Mouse (Mus musculus) heart, embryonic 15.5 days (tissue): Measurements from ENCODE around the gene Gm28047. TPM values are rescaled to one million over a fixed set of nuclear protein-coding genes. Genes with fewer than 3 reads are reported as not detected.

Experiments used
- ATAC-seq: fragments of 200-750 bp; cut with Nextera tagmentation; replicated peaks from 2 replicates; pipeline ENCODE4 v1.8.0; 2017; ENCODE audit warnings: low read depth, moderate TSS enrichment; ENCODE audit not compliant: insufficient number of reproducible peaks, insufficient read depth, low FRiP score
- H3K27ac ChIP-seq: fragments of 300-500 bp; sonication (generic); 2 replicates; pipeline ENCODE4 v1.5.1; 2015; ENCODE audit warnings: mild to moderate bottlenecking, inconsistent platforms
- H3K27me3 ChIP-seq: fragments of 300-500 bp; sonication (generic); 2 replicates; pipeline ENCODE4 v1.6.1; 2015; ENCODE audit warnings: inconsistent platforms
- H3K36me3 ChIP-seq: fragments of 300-500 bp; sonication (generic); 2 replicates; pipeline ENCODE4 v1.6.1; 2015; ENCODE audit warnings: mild to moderate bottlenecking, inconsistent platforms
- H3K4me1 ChIP-seq: fragments of 300-500 bp; sonication (generic); replicated peaks from 2 replicates; pipeline ENCODE4 v1.6.1; 2015; ENCODE audit warnings: inconsistent platforms
- H3K4me2 ChIP-seq: fragments of 300-500 bp; sonication (generic); 2 replicates; pipeline ENCODE4 v1.6.1; 2015; ENCODE audit warnings: inconsistent platforms, mild to moderate bottlenecking, moderate library complexity
- H3K4me3 ChIP-seq: fragments of 300-500 bp; sonication (generic); 2 replicates; pipeline ENCODE4 v1.5.1; 2015; ENCODE audit warnings: mild to moderate bottlenecking, inconsistent platforms
- H3K9ac ChIP-seq: fragments of 300-500 bp; sonication (generic); 2 replicates; pipeline ENCODE4 v1.6.1; 2015; ENCODE audit warnings: mild to moderate bottlenecking, inconsistent platforms
- H3K9me3 ChIP-seq: fragments of 300-500 bp; sonication (generic); replicated peaks from 2 replicates; pipeline ENCODE4 v1.6.1; 2016; ENCODE audit warnings: inconsistent platforms
- WGBS: fragments of 180-500 bp; shearing (Covaris S2); methylation state at CpG from one replicate; pipeline ENCODE4 v1.1.7; 2015; ENCODE audit warnings: mixed read lengths; 5-methylcytosine and 5-hydroxymethylcytosine counted together
- polyA plus RNA-seq: library from polyadenylated mRNA; unstranded; fragments of >200 nt; fragmentation: Nextera tagmentation; extraction: Ambion mirVana; gene quantifications from 2 replicates; pipeline ENCODE4 v1.2.1, GENCODE M21; 2015

The Gm28047 gene
- polyA plus RNA-seq, 1 experiment from 2014 or later = not detected

GRCm38 (mm10) chr15:102515261-102515660 is 109.6 kb downstream of the Gm28047 start:
- H3K4me2 ChIP-seq = no peak overlapping the region; the same call in 1 of the 2 replicates
- H3K27ac ChIP-seq = no peak overlapping the region
- peaks cover 38% of the 10 kb centered on the region for H3K4me1 ChIP-seq
- H3K4me3 ChIP-seq = no peak overlapping the region
- no peaks in the 10 kb centered on the region for H3K27me3 ChIP-seq
- no peaks in the 10 kb centered on the region for H3K9me3 ChIP-seq
- no peaks in the 10 kb centered on the region for H3K36me3 ChIP-seq
- no peak overlapping the region for H3K9ac ChIP-seq
- ATAC-seq = no peak
- WGBS = 89% methylated on average over 2 of the region's 2 CpGs

- Histone ChIP-seq H3K9ac (no peak overlapping the region), H3K36me3 (no peaks in the 10 kb centered on the region), H3K27ac (no peak overlapping the region), H3K9me3 (no peaks in the 10 kb centered on the region), H3K4me1 (peaks cover 36% of the 10 kb centered on the region), H3K4me2 (no peak overlapping the region), H3K4me3 (no peak overlapping the region), H3K27me3 (no peaks in the 10 kb centered on the region)
- no peak for ATAC-seq
- 83% methylated on average over 3 of the region's 3 CpGs for WGBS
Observed at GRCm38 (mm10) chr15:102513004-102513403, 111.9 kb downstream of the Gm28047 start.

GRCm38 (mm10) chr15:102512471-102512870 is 112.4 kb downstream of the Gm28047 start:
- H3K4me3 ChIP-seq = no peak overlapping the region
- H3K4me2 ChIP-seq = no peak overlapping the region
- H3K27ac ChIP-seq = no peak overlapping the region
- H3K4me1 ChIP-seq = peaks cover 36% of the 10 kb centered on the region
- no peak for ATAC-seq
- H3K9ac ChIP-seq = no peak overlapping the region
- H3K27me3 ChIP-seq = no peaks in the 10 kb centered on the region
- H3K9me3 ChIP-seq = no peaks in the 10 kb centered on the region
- no peaks in the 10 kb centered on the region for H3K36me3 ChIP-seq

DNA sequence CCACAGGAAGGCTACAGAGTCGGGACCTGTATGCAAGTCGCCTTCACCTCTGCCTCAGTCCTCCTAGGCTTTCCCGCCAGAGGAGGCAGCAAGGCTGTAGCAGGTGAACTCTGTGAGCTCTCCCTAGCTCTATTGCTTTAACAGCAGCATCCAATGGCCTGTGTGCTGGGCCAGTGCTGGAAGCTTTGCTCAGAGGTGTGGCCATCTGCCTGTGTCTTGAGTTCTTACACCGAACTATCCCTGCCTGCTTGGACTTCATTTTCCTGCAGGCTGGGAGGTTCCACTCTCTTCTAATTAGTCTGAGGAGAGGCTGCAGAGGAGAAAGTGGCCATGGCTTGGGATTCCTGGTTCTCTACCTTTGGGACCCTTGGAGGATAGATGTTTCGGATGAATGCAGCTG is 112.9 kb downstream of the Gm28047 start:
- WGBS = 44% methylated on average over 5 of the region's 5 CpGs
- Histone ChIP-seq H3K4me1 (peaks cover 36% of the 10 kb centered on the region), H3K27ac (no peak overlapping the region)

GRCm38 (mm10) chr15:102511285-102511833 is 113.5 kb downstream of the Gm28047 start:
- peak overlapping the region; percentile 79 for H3K27ac ChIP-seq

More for the DNA sequence above, 112.9 kb downstream of the Gm28047 start:
- H3K4me3 ChIP-seq = no peak overlapping the region
- H3K9me3 ChIP-seq = no peaks in the 10 kb centered on the region
- ATAC-seq = no peak
- no peak overlapping the region for H3K4me2 ChIP-seq
- no peaks in the 10 kb centered on the region for H3K27me3 ChIP-seq
- no peak overlapping the region for H3K9ac ChIP-seq
- H3K36me3 ChIP-seq = no peaks in the 10 kb centered on the region

DNA sequence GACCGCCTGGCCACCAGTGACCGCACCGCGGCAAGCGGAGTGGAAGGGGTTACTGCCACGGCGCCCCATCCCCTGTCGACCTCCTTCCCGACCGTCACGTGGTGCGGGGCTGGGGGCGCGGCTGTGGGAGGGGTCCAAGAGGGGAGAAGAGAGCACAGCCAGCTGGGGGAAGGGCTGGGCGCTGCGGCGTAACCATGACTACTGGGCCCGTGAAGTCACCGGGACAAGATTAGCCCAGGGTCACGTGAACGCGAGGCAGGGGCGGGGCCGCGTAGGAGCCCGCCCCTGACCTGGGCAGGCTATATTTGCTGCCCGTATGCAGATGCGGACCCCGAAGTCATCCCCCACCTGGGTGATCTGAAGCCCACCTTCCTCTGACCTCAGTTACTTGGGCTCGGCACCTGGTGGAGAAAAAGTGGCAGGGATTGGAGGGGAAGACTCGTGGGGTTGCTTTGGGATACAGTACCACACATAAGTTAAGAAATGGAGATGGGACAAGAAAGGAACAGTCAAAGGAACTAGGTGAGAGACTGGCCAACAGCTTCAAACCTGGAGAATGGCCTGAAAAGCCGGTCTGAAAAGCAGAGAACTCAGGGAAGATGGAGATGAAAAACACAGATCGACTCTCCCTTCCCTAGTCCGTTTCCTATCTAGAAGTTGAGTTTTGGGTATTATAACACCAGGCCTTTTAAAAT is 114.1 kb downstream of the Gm28047 start:
- peak; percentile 95 for ATAC-seq

More at GRCm38 (mm10) chr15:102511285-102511833, 113.5 kb downstream of the Gm28047 start:
- Histone ChIP-seq H3K27me3 (no peaks in the 10 kb centered on the region), H3K4me3 (peak overlapping the region; percentile 68), H3K9ac (no peak overlapping the region), H3K4me1 (peaks cover 34% of the 10 kb centered on the region), H3K36me3 (no peaks in the 10 kb centered on the region), H3K4me2 (peak overlapping the region; percentile 95), H3K9me3 (no peaks in the 10 kb centered on the region)
- 23% methylated on average over 6 of the region's 6 CpGs for WGBS
- ATAC-seq = no peak

DNA sequence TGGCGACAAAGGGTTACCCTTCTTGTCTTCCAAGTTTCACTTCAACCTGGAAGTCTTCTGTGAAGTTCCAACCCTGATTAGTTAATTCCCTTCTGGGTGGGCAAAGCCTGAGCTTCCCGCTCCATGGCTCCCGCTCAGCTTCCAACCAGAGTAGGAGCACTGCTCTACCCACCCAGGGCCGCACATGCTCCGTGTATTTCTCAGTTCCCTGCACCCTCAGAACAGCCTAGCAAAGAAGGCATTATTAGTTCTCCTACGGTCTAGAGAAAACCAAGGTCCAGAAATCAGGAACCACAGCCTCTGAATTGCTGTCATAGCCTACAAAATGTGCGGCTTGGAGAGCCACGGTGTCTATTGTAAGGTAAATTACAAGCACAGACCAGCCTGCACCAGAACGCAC is 114.8 kb downstream of the Gm28047 start:
- H3K4me2 ChIP-seq = peak overlapping the region; percentile 95
- no peaks in the 10 kb centered on the region for H3K27me3 ChIP-seq
- H3K4me1 ChIP-seq = peaks cover 35% of the 10 kb centered on the region
- 8% methylated on average over 9 of the region's 9 CpGs for WGBS
- peak overlapping the region; percentile 79 for H3K27ac ChIP-seq
- peak; percentile 58 for ATAC-seq
- H3K36me3 ChIP-seq = peaks cover 2% of the 10 kb centered on the region; the same call in 1 of the 2 replicates
- H3K9me3 ChIP-seq = no peaks in the 10 kb centered on the region
- H3K9ac ChIP-seq = peak overlapping the region; percentile 66
- peak overlapping the region; percentile 68 for H3K4me3 ChIP-seq

More for the DNA sequence above, 114.1 kb downstream of the Gm28047 start:
- Histone ChIP-seq H3K27me3 (no peaks in the 10 kb centered on the region), H3K36me3 (no peaks in the 10 kb centered on the region), H3K27ac (peak overlapping the region; percentile 79), H3K4me3 (peak overlapping the region; percentile 68), H3K9ac (peak overlapping the region; percentile 66), H3K4me1 (peaks cover 29% of the 10 kb centered on the region), H3K4me2 (peak overlapping the region; percentile 95), H3K9me3 (no peaks in the 10 kb centered on the region)
- 3% methylated on average over 33 of the region's 34 CpGs for WGBS

GRCm38 (mm10) chr15:102508336-102508735 is 116.5 kb downstream of the Gm28047 start:
- peaks cover 37% of the 10 kb centered on the region for H3K4me1 ChIP-seq
- H3K4me2 ChIP-seq = no peak overlapping the region
- no peak overlapping the region for H3K4me3 ChIP-seq
- no peak for ATAC-seq
- no peaks in the 10 kb centered on the region for H3K27me3 ChIP-seq
- no peaks in the 10 kb centered on the region for H3K9me3 ChIP-seq
- 77% methylated on average over 3 of the region's 3 CpGs for WGBS
- H3K36me3 ChIP-seq = peaks cover 19% of the 10 kb centered on the region
- no peak overlapping the region for H3K9ac ChIP-seq
- H3K27ac ChIP-seq = no peak overlapping the region

GRCm38 (mm10) chr15:102507561-102507960 is 117.3 kb downstream of the Gm28047 start:
- no peak for ATAC-seq
- Histone ChIP-seq H3K4me1 (peaks cover 37% of the 10 kb centered on the region), H3K36me3 (peaks cover 27% of the 10 kb centered on the region), H3K4me3 (no peak overlapping the region), H3K9me3 (no peaks in the 10 kb centered on the region), H3K27ac (no peak overlapping the region), H3K27me3 (no peaks in the 10 kb centered on the region), H3K9ac (no peak overlapping the region), H3K4me2 (no peak overlapping the region)

DNA sequence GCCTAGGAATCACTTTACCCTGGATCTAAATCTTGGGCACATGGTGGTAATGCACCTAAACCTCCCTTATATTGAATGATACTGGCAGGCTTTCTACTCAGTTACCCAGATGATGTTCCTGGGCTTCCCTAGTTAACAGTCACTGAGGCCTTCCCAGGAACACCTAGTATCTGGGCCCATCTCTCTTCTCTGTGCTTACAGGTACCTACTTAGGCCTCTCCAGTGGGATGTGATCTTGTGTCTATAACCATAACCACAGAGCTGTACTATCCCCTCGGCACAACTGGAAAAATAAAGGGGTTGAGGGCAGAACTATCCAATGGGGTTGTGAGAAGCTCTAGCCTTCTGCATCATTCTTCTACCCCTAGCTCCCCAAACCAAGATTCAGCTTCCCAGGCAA is 118.0 kb downstream of the Gm28047 start:
- Histone ChIP-seq H3K4me2 (no peak overlapping the region), H3K27me3 (no peaks in the 10 kb centered on the region), H3K36me3 (peaks cover 34% of the 10 kb centered on the region), H3K9me3 (no peaks in the 10 kb centered on the region), H3K4me1 (peaks cover 35% of the 10 kb centered on the region), H3K4me3 (no peak overlapping the region), H3K9ac (no peak overlapping the region), H3K27ac (no peak overlapping the region)
- ATAC-seq = no peak
- 88% methylated on average over 1 of the region's 1 CpGs for WGBS

GRCm38 (mm10) chr15:102506464-102506830 is 118.4 kb downstream of the Gm28047 start:
- Histone ChIP-seq H3K4me1 (peaks cover 31% of the 10 kb centered on the region), H3K9ac (no peak overlapping the region), H3K4me2 (no peak overlapping the region), H3K9me3 (no peaks in the 10 kb centered on the region), H3K27me3 (no peaks in the 10 kb centered on the region), H3K4me3 (no peak overlapping the region), H3K36me3 (peaks cover 38% of the 10 kb centered on the region), H3K27ac (no peak overlapping the region)
- no peak for ATAC-seq
- WGBS = 50% methylated on average over 2 of the region's 2 CpGs
